Mouse (Mus musculus) embryonic facial prominence, embryonic 12.5 days (tissue): ENCODE measurements around the gene Tex9. TPM values are rescaled to one million over a fixed set of nuclear protein-coding genes. Genes with fewer than 3 reads are reported as not detected.

Experiments used
- ATAC-seq: fragments of 200-750 bp; cut with Nextera tagmentation; 2 replicates; pipeline ENCODE4 v1.8.0; 2017; ENCODE audit not compliant: insufficient number of reproducible peaks, insufficient read depth, low FRiP score, low TSS enrichment
- H3K27ac ChIP-seq: fragments of 300-500 bp; sonication (generic); 2 replicates; pipeline ENCODE4 v1.5.1; 2016; ENCODE audit warnings: mild to moderate bottlenecking
- H3K27me3 ChIP-seq: fragments of 300-500 bp; sonication (generic); 2 replicates; pipeline ENCODE4 v1.6.1; 2016; ENCODE audit warnings: mild to moderate bottlenecking, moderate library complexity
- H3K36me3 ChIP-seq: fragments of 300-500 bp; sonication (generic); 2 replicates; pipeline ENCODE4 v1.6.1; 2016; ENCODE audit warnings: mild to moderate bottlenecking
- H3K4me1 ChIP-seq: fragments of 300-500 bp; sonication (generic); 2 replicates; pipeline ENCODE4 v1.6.1; 2016
- H3K4me2 ChIP-seq: fragments of 300-500 bp; sonication (generic); replicated peaks from 2 replicates; pipeline ENCODE4 v1.6.1; 2016; ENCODE audit warnings: mild to moderate bottlenecking, moderate library complexity
- H3K4me3 ChIP-seq: fragments of 300-500 bp; sonication (generic); 2 replicates; pipeline ENCODE4 v1.5.1; 2016; ENCODE audit warnings: mild to moderate bottlenecking
- H3K9ac ChIP-seq: fragments of 300-500 bp; sonication (generic); 2 replicates; pipeline ENCODE4 v1.6.1; 2016; ENCODE audit warnings: mild to moderate bottlenecking, moderate library complexity
- H3K9me3 ChIP-seq: fragments of 300-500 bp; sonication (generic); 2 replicates; pipeline ENCODE4 v1.6.1; 2016; ENCODE audit warnings: mild to moderate bottlenecking, moderate library complexity
- WGBS: fragments of 180-500 bp; shearing (Covaris S2); methylation state at CpG from one replicate; pipeline ENCODE4 v1.1.7; 2016; 5-methylcytosine and 5-hydroxymethylcytosine counted together
- polyA plus RNA-seq: library from polyadenylated mRNA; unstranded; fragments of >200 nt; fragmentation: Nextera tagmentation; extraction: Ambion mirVana; gene quantifications from 2 replicates; pipeline ENCODE4 v1.2.1, GENCODE M21; 2016

Tex9 gene
- polyA plus RNA-seq, 1 experiment from 2014 or later = 52.9 TPM

GRCm38 (mm10) chr9:72427861-72428260 is 64.2 kb downstream of the Tex9 start:
- no peaks in the 10 kb centered on the region for H3K27me3 ChIP-seq
- no peaks in the 10 kb centered on the region for H3K9me3 ChIP-seq
- H3K36me3 ChIP-seq = no peaks in the 10 kb centered on the region
- no peaks in the 10 kb centered on the region for H3K4me1 ChIP-seq
- no peak for ATAC-seq
- H3K27ac ChIP-seq = no peak overlapping the region
- no peak overlapping the region for H3K4me3 ChIP-seq
- 76% methylated on average over 4 of the region's 4 CpGs for WGBS
- no peak overlapping the region; the same call in 1 of the 2 replicates for H3K9ac ChIP-seq
- no peak overlapping the region for H3K4me2 ChIP-seq

- 72% methylated on average over 11 of the region's 11 CpGs for WGBS
- H3K9me3 ChIP-seq = no peaks in the 10 kb centered on the region
These were observed 66.6 kb downstream of the Tex9 start for GRCm38 (mm10) chr9:72425300-72425850.

GRCm38 (mm10) chr9:72422753-72423152 is 69.3 kb downstream of the Tex9 start:
- H3K27ac ChIP-seq = no peak overlapping the region
- H3K9ac ChIP-seq = no peak overlapping the region
- no peak overlapping the region for H3K4me2 ChIP-seq
- no peaks in the 10 kb centered on the region for H3K9me3 ChIP-seq
- no peaks in the 10 kb centered on the region for H3K36me3 ChIP-seq
- H3K27me3 ChIP-seq = no peaks in the 10 kb centered on the region
- WGBS = 84% methylated on average over 2 of the region's 2 CpGs
- ATAC-seq = no peak
- H3K4me3 ChIP-seq = no peak overlapping the region
- peaks cover 17% of the 10 kb centered on the region for H3K4me1 ChIP-seq

More at GRCm38 (mm10) chr9:72425300-72425850, 66.6 kb downstream of the Tex9 start:
- Histone ChIP-seq H3K36me3 (no peaks in the 10 kb centered on the region), H3K27me3 (no peaks in the 10 kb centered on the region), H3K9ac (no peak overlapping the region), H3K27ac (no peak overlapping the region), H3K4me2 (no peak overlapping the region), H3K4me3 (no peak overlapping the region), H3K4me1 (peaks cover 17% of the 10 kb centered on the region)
- ATAC-seq = no peak

- no peaks in the 10 kb centered on the region for H3K9me3 ChIP-seq
- no peak overlapping the region for H3K27ac ChIP-seq
- WGBS = 74% methylated on average over 11 of the region's 11 CpGs
- no peaks in the 10 kb centered on the region for H3K27me3 ChIP-seq
- H3K4me3 ChIP-seq = no peak overlapping the region
- ATAC-seq = no peak
- no peaks in the 10 kb centered on the region for H3K36me3 ChIP-seq
- H3K4me2 ChIP-seq = no peak overlapping the region
- H3K9ac ChIP-seq = no peak overlapping the region
- H3K4me1 ChIP-seq = peaks cover 17% of the 10 kb centered on the region
These were observed 69.7 kb downstream of the Tex9 start for GRCm38 (mm10) chr9:72422284-72422683.

GRCm38 (mm10) chr9:72420490-72420889 is 71.5 kb downstream of the Tex9 start:
- whole genome bisulfite sequencing = 69% methylated on average over 3 of the region's 3 CpGs
- ATAC-seq = no peak

GRCm38 (mm10) chr9:72418443-72418842 is 73.6 kb downstream of the Tex9 start:
- H3K4me2 ChIP-seq = no peak overlapping the region
- H3K4me3 ChIP-seq = no peak overlapping the region
- no peaks in the 10 kb centered on the region for H3K36me3 ChIP-seq
- H3K27ac ChIP-seq = no peak overlapping the region
- H3K9me3 ChIP-seq = no peaks in the 10 kb centered on the region
- no peaks in the 10 kb centered on the region for H3K27me3 ChIP-seq
- 86% methylated on average over 3 of the region's 3 CpGs for WGBS
- no peak overlapping the region for H3K9ac ChIP-seq
- peaks cover 17% of the 10 kb centered on the region for H3K4me1 ChIP-seq
- no peak for ATAC-seq

More at GRCm38 (mm10) chr9:72420490-72420889, 71.5 kb downstream of the Tex9 start:
- H3K4me1 ChIP-seq = peaks cover 17% of the 10 kb centered on the region
- no peaks in the 10 kb centered on the region for H3K36me3 ChIP-seq
- H3K27me3 ChIP-seq = no peaks in the 10 kb centered on the region
- H3K4me3 ChIP-seq = no peak overlapping the region
- no peak overlapping the region for H3K9ac ChIP-seq
- H3K27ac ChIP-seq = no peak overlapping the region
- H3K4me2 ChIP-seq = no peak overlapping the region
- no peaks in the 10 kb centered on the region for H3K9me3 ChIP-seq

GRCm38 (mm10) chr9:72411746-72412145 is 80.3 kb downstream of the Tex9 start:
- H3K4me2 ChIP-seq = no peak overlapping the region
- no peak for ATAC-seq
- no peak overlapping the region for H3K4me3 ChIP-seq
- no peaks in the 10 kb centered on the region for H3K4me1 ChIP-seq
- H3K27me3 ChIP-seq = no peaks in the 10 kb centered on the region
- WGBS = 95% methylated on average over 2 of the region's 2 CpGs
- no peak overlapping the region for H3K27ac ChIP-seq
- no peaks in the 10 kb centered on the region for H3K9me3 ChIP-seq
- no peak overlapping the region for H3K9ac ChIP-seq
- no peaks in the 10 kb centered on the region for H3K36me3 ChIP-seq

- no peaks in the 10 kb centered on the region for H3K9me3 ChIP-seq
- H3K4me3 ChIP-seq = no peak overlapping the region
- no peaks in the 10 kb centered on the region for H3K27me3 ChIP-seq
- H3K27ac ChIP-seq = no peak overlapping the region
- no peak for ATAC-seq
- H3K36me3 ChIP-seq = no peaks in the 10 kb centered on the region
- WGBS = 47% methylated on average over 15 of the region's 15 CpGs
- H3K9ac ChIP-seq = no peak overlapping the region
- H3K4me2 ChIP-seq = no peak overlapping the region
- H3K4me1 ChIP-seq = no peaks in the 10 kb centered on the region
These were observed 82.4 kb downstream of the Tex9 start for GRCm38 (mm10) chr9:72409381-72410225.

GRCm38 (mm10) chr9:72408131-72408586 is 83.9 kb downstream of the Tex9 start:
- peak; percentile 67; the same call in 1 of the 2 replicates for ATAC-seq
- no peaks in the 10 kb centered on the region for H3K9me3 ChIP-seq
- H3K4me3 ChIP-seq = peak overlapping the region; percentile 27
- no peaks in the 10 kb centered on the region for H3K4me1 ChIP-seq
- WGBS = 11% methylated on average over 12 of the region's 12 CpGs
- H3K4me2 ChIP-seq = peak overlapping the region; percentile 39
- no peaks in the 10 kb centered on the region for H3K36me3 ChIP-seq
- no peak overlapping the region for H3K27ac ChIP-seq
- H3K9ac ChIP-seq = peak overlapping the region; percentile 31; the same call in 1 of the 2 replicates
- no peaks in the 10 kb centered on the region for H3K27me3 ChIP-seq

- Histone ChIP-seq H3K4me1 (no peaks in the 10 kb centered on the region), H3K4me3 (no peak overlapping the region), H3K9me3 (no peaks in the 10 kb centered on the region), H3K27me3 (no peaks in the 10 kb centered on the region), H3K27ac (no peak overlapping the region), H3K9ac (no peak overlapping the region), H3K36me3 (no peaks in the 10 kb centered on the region), H3K4me2 (no peak overlapping the region)
- ATAC-seq = no peak
- WGBS = 90% methylated on average over 9 of the region's 9 CpGs
These were observed 86.0 kb downstream of the Tex9 start for GRCm38 (mm10) chr9:72405882-72406638.

- no peaks in the 10 kb centered on the region for H3K36me3 ChIP-seq
- H3K4me2 ChIP-seq = no peak overlapping the region
- no peaks in the 10 kb centered on the region for H3K9me3 ChIP-seq
- no peaks in the 10 kb centered on the region for H3K27me3 ChIP-seq
- no peak overlapping the region for H3K4me3 ChIP-seq
- no peaks in the 10 kb centered on the region for H3K4me1 ChIP-seq
- H3K27ac ChIP-seq = 0 out of 2 replicates have a peak overlapping the region, but pooled peaks have one; percentile 6
- ATAC-seq = no peak
- H3K9ac ChIP-seq = no peak overlapping the region
- WGBS = 63% methylated on average over 3 of the region's 3 CpGs
These were observed 87.1 kb downstream of the Tex9 start for GRCm38 (mm10) chr9:72404934-72405333.
